Mouse (Mus musculus) left cerebral cortex, adult 18-20 months (tissue): ENCODE measurements around the gene Ppp3ca. TPM values are rescaled to one million over a fixed set of nuclear protein-coding genes. Genes with fewer than 3 reads are reported as not detected.

Experiments used
- DNase-seq, 2 experiments: peaks; one replicate each; pipeline ENCODE4 v3.0.0; 2021 to 2022; ENCODE audit warnings: low spot score in 2 of 2, mixed read lengths in 1 of 2
- long read RNA-seq, 2 experiments: library from polyadenylated mRNA; stranded (forward); transcript quantifications; one replicate each; pipeline ENCODE4 v2.0.0; 2021
- total RNA-seq, 2 experiments: library from RNA; stranded (reverse); gene quantifications; 2 replicates each; pipeline ENCODE4 v1.2.3; 2021

The Ppp3ca gene
- total RNA-seq = 100 to 1,000 TPM; 883 to 913 TPM
- long read RNA-seq, experiment 1, full-length matches to known transcripts = 1,306 of 1,452 reads
- long read RNA-seq, experiment 1, partial matches to known transcripts = 67 of 1,452 reads
- long read RNA-seq, experiment 1, other reads (novel, unspliced or antisense) = 79 of 1,452 reads
- long read RNA-seq, experiment 2, full-length matches to known transcripts = 908 of 1,021 reads
- long read RNA-seq, experiment 2, partial matches to known transcripts = 53 of 1,021 reads
- long read RNA-seq, experiment 2, other reads (novel, unspliced or antisense) = 60 of 1,021 reads

DNA sequence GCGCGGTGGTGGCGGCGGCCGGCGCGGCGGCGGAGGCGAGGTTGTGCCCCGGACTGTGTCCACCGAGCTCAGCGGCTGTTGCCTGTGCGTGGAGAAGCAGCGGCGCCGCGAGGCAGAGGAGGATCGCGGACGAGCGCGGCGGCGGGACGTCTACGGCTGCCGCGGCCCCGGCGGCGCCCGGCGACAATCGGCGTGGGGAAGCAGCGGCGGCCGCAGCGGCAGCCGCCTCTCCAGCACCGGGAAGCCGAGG, at the start of gene Ppp3ca:
Gene Ppp3ca (plus strand): TSS at position 15 of the 250 bp plus-strand sequence.
- DNase-seq = no peak

DNA sequence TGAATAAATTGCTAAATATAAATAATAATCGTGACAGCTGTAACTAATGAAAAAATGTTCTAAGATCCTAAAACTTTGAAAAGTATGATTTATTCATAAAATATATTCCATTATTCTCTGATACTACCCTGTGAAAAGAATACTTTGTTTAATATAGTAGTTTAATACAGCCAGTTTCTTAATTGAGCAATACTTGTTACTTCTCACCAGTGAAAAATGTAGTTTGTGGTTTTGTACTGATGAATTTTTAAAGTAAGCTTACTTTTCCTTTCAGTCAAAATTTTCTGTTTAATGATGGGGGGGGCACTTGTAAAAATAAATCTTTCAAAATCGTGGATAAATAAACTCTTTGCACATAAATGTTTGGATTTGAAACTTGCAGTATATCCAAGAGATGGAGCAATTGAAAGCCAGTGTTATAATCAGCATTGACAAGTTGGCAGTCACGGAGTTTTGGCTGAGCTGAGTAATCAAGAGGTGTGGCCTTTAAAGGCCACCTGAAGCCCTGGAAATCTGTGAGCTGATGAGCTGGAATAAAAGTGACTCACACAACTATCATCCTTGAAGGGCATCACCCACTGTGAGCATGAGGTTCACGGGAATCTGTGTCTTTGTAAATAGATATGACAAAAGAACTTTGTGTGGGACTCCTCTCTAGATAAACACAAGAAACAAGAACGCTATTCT, 29.2 kb upstream of the Ppp3ca start:
- DNase-seq = no peak

- DNase-seq = no peak
Measured at GRCm38 (mm10) chr3:136650966-136651365, 19.0 kb upstream of the Ppp3ca start.

DNA sequence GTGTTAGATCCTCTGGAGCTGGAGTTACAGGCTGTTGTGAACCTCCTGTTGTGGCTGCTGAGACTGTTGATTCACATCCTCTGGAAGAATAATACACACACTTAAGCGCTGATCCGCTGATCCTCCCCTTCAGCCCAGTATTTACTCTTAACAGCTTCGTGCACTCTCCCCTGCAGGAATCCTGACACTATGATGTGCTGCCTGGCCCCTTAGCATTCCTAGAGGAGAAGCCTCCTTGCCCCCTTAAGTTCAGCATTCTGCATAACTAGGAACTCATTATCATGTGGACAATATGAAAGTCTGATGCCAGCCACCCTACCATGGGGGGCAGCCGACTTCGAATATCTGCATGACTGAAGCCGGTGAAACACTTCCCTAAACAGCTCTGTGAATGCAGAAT, 18.4 kb upstream of the Ppp3ca start:
- no peak for DNase-seq

GRCm38 (mm10) chr3:136656460-136657035, 13.4 kb upstream of the Ppp3ca start:
- no peak for DNase-seq

- DNase-seq = no peak
Measured at GRCm38 (mm10) chr3:136658681-136659080, 11.2 kb upstream of the Ppp3ca start.

- DNase-seq = no peak
Measured at GRCm38 (mm10) chr3:136665119-136665518, 4.8 kb upstream of the Ppp3ca start.

DNA sequence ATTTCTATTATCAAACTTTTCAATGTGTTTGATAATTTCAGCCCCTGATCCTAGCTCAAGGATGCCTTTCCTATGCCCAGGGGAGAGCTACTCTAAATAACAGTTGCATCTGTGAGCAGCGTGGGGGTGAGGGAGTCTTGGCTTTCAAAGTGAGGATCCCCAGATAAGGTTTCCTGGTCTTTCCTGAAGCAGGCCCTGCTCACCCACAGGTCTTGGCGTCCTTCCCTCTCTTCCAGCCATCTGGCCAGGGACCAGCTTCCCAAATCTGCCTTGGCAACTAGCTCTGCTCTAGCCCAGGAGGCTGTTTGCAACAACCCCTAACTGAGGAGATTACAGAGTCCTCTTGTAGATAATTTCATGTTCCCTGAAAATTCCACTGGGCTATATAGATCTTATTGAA, 1.9 kb upstream of the Ppp3ca start:
- DNase-seq = peak; percentile 58 to 86

- peak; percentile 100 for DNase-seq
Measured at GRCm38 (mm10) chr3:136669231-136670109, 454 bp upstream of the Ppp3ca start.

GRCm38 (mm10) chr3:136670360-136671131, 622 bp downstream of the Ppp3ca start:
- peak; percentile 43 to 70 for DNase-seq

GRCm38 (mm10) chr3:136671161-136671939, 1.4 kb downstream of the Ppp3ca start:
- DNase-seq = peak; percentile 69 to 80

DNA sequence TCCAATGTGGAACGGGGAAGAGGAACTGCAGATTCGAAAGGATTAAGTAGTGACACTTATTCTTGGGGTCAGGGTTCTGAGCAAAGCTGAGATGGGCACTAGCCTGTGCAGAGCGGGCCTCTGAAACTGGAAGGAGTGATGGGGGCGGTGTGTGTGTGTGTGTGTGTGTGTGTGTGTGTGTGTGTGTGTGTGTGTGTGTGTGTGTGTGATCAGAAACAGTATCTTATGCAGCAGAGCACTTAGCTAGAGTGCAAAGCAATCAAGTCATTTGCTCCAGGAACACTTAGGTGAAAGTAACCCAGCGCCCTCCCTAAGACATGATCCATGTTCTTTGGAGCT, 2.0 kb downstream of the Ppp3ca start:
- DNase-seq = no peak

- no peak for DNase-seq
Measured at GRCm38 (mm10) chr3:136672870-136673269, 2.9 kb downstream of the Ppp3ca start.

DNA sequence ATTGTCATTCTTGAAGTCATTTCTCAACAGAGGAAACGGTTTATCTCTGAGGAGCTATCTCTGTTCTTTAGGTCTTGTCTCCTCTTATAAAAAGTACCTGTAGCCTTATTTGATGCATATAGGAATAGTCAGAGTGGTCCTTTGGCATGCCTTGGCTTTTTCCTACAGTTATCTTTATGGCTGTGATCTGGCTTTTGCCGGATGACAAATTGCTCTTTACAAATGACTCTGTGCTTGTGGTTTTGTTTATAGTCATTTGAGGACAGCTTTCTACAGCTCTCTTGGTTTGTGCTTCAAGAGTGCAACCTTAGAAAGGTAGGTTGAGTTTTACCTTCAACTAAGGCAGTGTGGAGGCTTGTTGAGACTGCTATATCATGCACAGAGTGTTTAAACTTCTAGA, 3.4 kb downstream of the Ppp3ca start:
- no peak for DNase-seq

DNA sequence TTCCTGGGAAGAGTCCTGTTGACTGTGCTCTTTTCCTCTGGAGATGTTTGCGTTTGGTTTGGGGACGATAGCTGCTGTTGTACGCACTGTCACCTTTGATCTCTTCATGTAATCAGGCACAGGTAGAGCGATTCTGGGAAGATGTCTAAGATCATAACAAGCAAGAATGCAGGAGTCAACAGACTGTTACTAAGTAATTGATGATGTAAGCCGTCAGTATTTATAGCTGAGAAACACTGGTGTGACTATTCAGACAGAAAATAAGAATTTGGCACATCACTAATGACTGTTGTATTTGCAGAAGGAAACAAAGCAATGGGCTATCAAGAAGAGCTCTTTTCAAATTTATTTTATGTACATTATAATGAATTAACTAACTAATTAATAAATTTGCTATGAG, 4.6 kb downstream of the Ppp3ca start:
- DNase-seq = no peak

- no peak for DNase-seq
Measured at GRCm38 (mm10) chr3:136676991-136677390, 7.1 kb downstream of the Ppp3ca start.

GRCm38 (mm10) chr3:136678386-136678785, 8.5 kb downstream of the Ppp3ca start:
- no peak for DNase-seq

GRCm38 (mm10) chr3:136679903-136680491, 10.1 kb downstream of the Ppp3ca start:
- no peak for DNase-seq

GRCm38 (mm10) chr3:136682242-136682641, 12.3 kb downstream of the Ppp3ca start:
- DNase-seq = no peak
